Mouse (Mus musculus): Measurements from ENCODE around the gene Acy3. TPM values are rescaled to one million over a fixed set of nuclear protein-coding genes. Genes with fewer than 3 reads are reported as not detected.
A peak's percentile ranks its signal among the peaks of the same experiment; 100 is the strongest.

The Acy3 gene
- 1.1 and 2.0 TPM in 2 replicates for polyA plus RNA-seq (2016; fragmentation: Nextera tagmentation; extraction: Ambion mirVana)

- H3K27ac ChIP-seq (replicated peaks): peak within 1 kb of the TSS; percentile 69
- no peak for DNase-seq (ENCODE audit: low spot score)
- peaks cover 46% of the 10 kb centered on the region for H3K4me1 ChIP-seq
- 0 out of 2 replicates have a peak, but pooled peaks cover 9% of the 10 kb centered on the region for H3K27me3 ChIP-seq (ENCODE audit: low read depth, poor library complexity, severe bottlenecking)
- H3K9me3 ChIP-seq (replicated peaks): peaks cover 6% of the 10 kb centered on the region; the same call in 1 of the 2 replicates
- no peaks in the 10 kb centered on the region for H3K36me3 ChIP-seq
- WGBS: 23% methylated on average over 8 of the region's 8 CpGs
- no peak within 1 kb of the TSS for H3K4me3 ChIP-seq
Observed at GRCm38 (mm10) chr19:3986334-3986733, at the start of gene Acy3. Gene Acy3 (plus strand): TSS chr19:3986570.

- Histone ChIP-seq H3K4me1 (peaks cover 4% of the 10 kb centered on the region; the same call in 1 of the 2 replicates), H3K4me3 (no peak overlapping the region), H3K27ac (replicated peaks) (no peak overlapping the region), H3K9me3 (replicated peaks) (no peaks in the 10 kb centered on the region), H3K36me3 (no peaks in the 10 kb centered on the region), H3K27me3 (ENCODE audit: low read depth, poor library complexity, severe bottlenecking) (peaks cover 18% of the 10 kb centered on the region; the same call in 1 of the 2 replicates)
- no peak for DNase-seq (ENCODE audit: low spot score)
- WGBS: 85% methylated on average over 7 of the region's 7 CpGs
Observed at GRCm38 (mm10) chr19:3942315-3942714, 44.1 kb upstream of the Acy3 start.

- DNase-seq (ENCODE audit: low spot score): no peak
- H3K4me1 ChIP-seq: peaks cover 4% of the 10 kb centered on the region; the same call in 1 of the 2 replicates
- H3K27me3 ChIP-seq (ENCODE audit: low read depth, poor library complexity, severe bottlenecking): peaks cover 18% of the 10 kb centered on the region; the same call in 1 of the 2 replicates
- peak overlapping the region; percentile 10; the same call in 1 of the 2 replicates for H3K4me3 ChIP-seq
- no peaks in the 10 kb centered on the region for H3K9me3 ChIP-seq (replicated peaks)
- H3K36me3 ChIP-seq: no peaks in the 10 kb centered on the region
- WGBS: 24% methylated on average over 27 of the region's 27 CpGs
- no peak overlapping the region for H3K27ac ChIP-seq (replicated peaks)
Observed at GRCm38 (mm10) chr19:3942986-3943735, 43.2 kb upstream of the Acy3 start.

- WGBS: 38% methylated on average over 10 of the region's 10 CpGs
- DNase-seq (ENCODE audit: low spot score): no peak
- Histone ChIP-seq H3K27ac (replicated peaks) (no peak overlapping the region), H3K36me3 (no peaks in the 10 kb centered on the region), H3K9me3 (replicated peaks) (no peaks in the 10 kb centered on the region), H3K27me3 (ENCODE audit: low read depth, poor library complexity, severe bottlenecking) (peaks cover 18% of the 10 kb centered on the region; the same call in 1 of the 2 replicates), H3K4me3 (no peak overlapping the region), H3K4me1 (peaks cover 6% of the 10 kb centered on the region; the same call in 1 of the 2 replicates)
Observed at GRCm38 (mm10) chr19:3945872-3946564, 40.4 kb upstream of the Acy3 start.

- H3K27me3 ChIP-seq (ENCODE audit: low read depth, poor library complexity, severe bottlenecking): peaks cover 18% of the 10 kb centered on the region; the same call in 1 of the 2 replicates
- H3K27ac ChIP-seq (replicated peaks): no peak overlapping the region
- H3K9me3 ChIP-seq (replicated peaks): no peaks in the 10 kb centered on the region
- no peaks in the 10 kb centered on the region for H3K36me3 ChIP-seq
- peak; percentile 61 for DNase-seq (ENCODE audit: low spot score)
- peaks cover 6% of the 10 kb centered on the region; the same call in 1 of the 2 replicates for H3K4me1 ChIP-seq
- H3K4me3 ChIP-seq: no peak overlapping the region
- 20% methylated on average over 2 of the region's 2 CpGs for WGBS
Observed at GRCm38 (mm10) chr19:3946715-3947114, 39.7 kb upstream of the Acy3 start.

- Histone ChIP-seq H3K36me3 (no peaks in the 10 kb centered on the region), H3K4me1 (peaks cover 6% of the 10 kb centered on the region; the same call in 1 of the 2 replicates), H3K27me3 (ENCODE audit: low read depth, poor library complexity, severe bottlenecking) (peaks cover 7% of the 10 kb centered on the region; the same call in 1 of the 2 replicates), H3K4me3 (no peak overlapping the region), H3K9me3 (replicated peaks) (no peaks in the 10 kb centered on the region), H3K27ac (replicated peaks) (no peak overlapping the region)
- 83% methylated on average over 3 of the region's 3 CpGs for WGBS
- no peak for DNase-seq (ENCODE audit: low spot score)
Observed at GRCm38 (mm10) chr19:3947813-3948212, 38.6 kb upstream of the Acy3 start.

- DNase-seq (ENCODE audit: low spot score): no peak
- H3K4me1 ChIP-seq: 0 out of 2 replicates have a peak, but pooled peaks cover 3% of the 10 kb centered on the region
- no peak overlapping the region for H3K27ac ChIP-seq (replicated peaks)
- no peaks in the 10 kb centered on the region for H3K36me3 ChIP-seq
- H3K27me3 ChIP-seq (ENCODE audit: low read depth, poor library complexity, severe bottlenecking): no peaks in the 10 kb centered on the region
- no peaks in the 10 kb centered on the region for H3K9me3 ChIP-seq (replicated peaks)
- WGBS: 78% methylated on average over 14 of the region's 14 CpGs
- H3K4me3 ChIP-seq: no peak overlapping the region
Observed at GRCm38 (mm10) chr19:3948546-3948945, 37.8 kb upstream of the Acy3 start.

GRCm38 (mm10) chr19:3950331-3950730, 36.0 kb upstream of the Acy3 start:
- Histone ChIP-seq H3K4me3 (no peak overlapping the region), H3K4me1 (0 out of 2 replicates have a peak, but pooled peaks cover 3% of the 10 kb centered on the region), H3K27me3 (ENCODE audit: low read depth, poor library complexity, severe bottlenecking) (no peaks in the 10 kb centered on the region), H3K9me3 (replicated peaks) (no peaks in the 10 kb centered on the region), H3K27ac (replicated peaks) (no peak overlapping the region), H3K36me3 (no peaks in the 10 kb centered on the region)
- 77% methylated on average over 3 of the region's 3 CpGs for WGBS
- no peak for DNase-seq (ENCODE audit: low spot score)

GRCm38 (mm10) chr19:3951461-3951860, 34.9 kb upstream of the Acy3 start:
- Histone ChIP-seq H3K27ac (replicated peaks) (no peak overlapping the region), H3K4me3 (no peak overlapping the region), H3K9me3 (replicated peaks) (no peaks in the 10 kb centered on the region), H3K4me1 (0 out of 2 replicates have a peak, but pooled peaks cover 3% of the 10 kb centered on the region), H3K36me3 (no peaks in the 10 kb centered on the region), H3K27me3 (ENCODE audit: low read depth, poor library complexity, severe bottlenecking) (no peaks in the 10 kb centered on the region)
- no peak for DNase-seq (ENCODE audit: low spot score)

- no peak for DNase-seq (ENCODE audit: low spot score)
- H3K27ac ChIP-seq (replicated peaks): no peak overlapping the region
- H3K4me1 ChIP-seq: 0 out of 2 replicates have a peak, but pooled peaks cover 3% of the 10 kb centered on the region
- H3K4me3 ChIP-seq: no peak overlapping the region
- no peaks in the 10 kb centered on the region for H3K9me3 ChIP-seq (replicated peaks)
- WGBS: 68% methylated on average over 1 of the region's 1 CpGs
- no peaks in the 10 kb centered on the region for H3K27me3 ChIP-seq (ENCODE audit: low read depth, poor library complexity, severe bottlenecking)
- H3K36me3 ChIP-seq: no peaks in the 10 kb centered on the region
Observed at GRCm38 (mm10) chr19:3952099-3952498, 34.3 kb upstream of the Acy3 start.

GRCm38 (mm10) chr19:3955033-3955432, 31.3 kb upstream of the Acy3 start:
- H3K27ac ChIP-seq (replicated peaks): no peak overlapping the region
- WGBS: 84% methylated on average over 3 of the region's 3 CpGs

GRCm38 (mm10) chr19:3955804-3956203, 30.6 kb upstream of the Acy3 start:
- H3K27me3 ChIP-seq (ENCODE audit: low read depth, poor library complexity, severe bottlenecking): no peaks in the 10 kb centered on the region
- WGBS: 68% methylated on average over 4 of the region's 4 CpGs
- H3K9me3 ChIP-seq (replicated peaks): no peaks in the 10 kb centered on the region
- no peaks in the 10 kb centered on the region for H3K36me3 ChIP-seq
- no peak overlapping the region for H3K27ac ChIP-seq (replicated peaks)
- H3K4me3 ChIP-seq: no peak overlapping the region
- H3K4me1 ChIP-seq: no peaks in the 10 kb centered on the region
- no peak for DNase-seq (ENCODE audit: low spot score)

More at GRCm38 (mm10) chr19:3955033-3955432, 31.3 kb upstream of the Acy3 start:
- Histone ChIP-seq H3K4me3 (no peak overlapping the region), H3K9me3 (replicated peaks) (no peaks in the 10 kb centered on the region), H3K27me3 (ENCODE audit: low read depth, poor library complexity, severe bottlenecking) (no peaks in the 10 kb centered on the region), H3K36me3 (no peaks in the 10 kb centered on the region), H3K4me1 (no peaks in the 10 kb centered on the region)
- DNase-seq (ENCODE audit: low spot score): no peak
